23 mouse cellular contexts compared by ENCODE assay signal in the genomic region with DNA sequence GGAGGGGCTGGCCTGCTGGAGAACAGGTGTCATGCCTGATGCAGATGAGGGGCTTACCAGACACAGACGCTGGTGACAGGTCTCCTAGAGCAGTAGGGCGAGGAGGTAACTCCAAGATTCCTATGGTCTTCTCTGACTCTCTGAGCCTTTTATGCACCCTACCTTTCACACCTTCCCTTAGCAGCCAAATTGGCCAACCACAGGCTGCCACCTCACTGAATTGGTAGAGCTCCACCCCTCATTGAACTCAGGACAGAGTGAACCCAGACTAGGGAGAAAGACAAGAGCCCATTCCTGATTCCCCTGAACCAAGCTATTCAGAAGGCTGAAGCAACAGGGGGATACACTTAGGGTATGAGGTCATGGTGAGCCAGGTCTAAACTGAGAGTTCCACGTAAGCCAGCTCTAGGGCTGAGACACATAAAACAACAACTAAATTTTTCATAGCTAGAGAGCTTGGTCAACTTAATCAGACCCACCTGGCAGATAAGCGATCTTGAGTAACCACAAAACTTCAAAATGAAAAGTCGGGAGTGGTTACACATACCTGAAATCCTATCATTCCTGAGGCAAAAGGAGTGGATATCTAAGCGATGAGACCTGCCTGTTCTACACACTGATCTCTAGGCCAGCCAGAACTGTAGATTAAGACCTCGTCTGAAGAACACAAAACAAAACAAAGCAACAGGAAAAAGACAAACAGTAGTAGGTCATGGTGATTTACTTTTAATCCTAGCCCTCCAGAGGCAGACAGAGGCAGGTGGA. TPM values are rescaled to one million over a fixed set of nuclear protein-coding genes. Genes with fewer than 3 reads are reported as not detected.
"Had no signal": no experiment of that assay in that cellular context is flagged by ENCODE, and none has a peak within 500 bp of the region (broad histone marks: within the 10 kb centered on the region; RNA-seq: fewer than 3 reads in every experiment).

A gene (minus strand): TSS at position 134 of the 765 bp plus-strand sequence.

- H3K36me3 ChIP-seq: liver, embryonic 12.5 days; midbrain, embryonic 10.5 days; midbrain, embryonic 12.5 days; neural tube, embryonic 13.5 days; neural tube, embryonic 15.5 days; stomach, embryonic 15.5 days had no signal

- H3K4me3 ChIP-seq: liver, embryonic 12.5 days; midbrain, embryonic 10.5 days; midbrain, embryonic 12.5 days; myocyte; neural tube, embryonic 13.5 days; neural tube, embryonic 15.5 days; stomach, embryonic 15.5 days had no signal

- H3K4me2 ChIP-seq: liver, embryonic 12.5 days; midbrain, embryonic 12.5 days; neural tube, embryonic 13.5 days; neural tube, embryonic 15.5 days; stomach, embryonic 15.5 days had no signal

- H3K27ac ChIP-seq: liver, embryonic 12.5 days; liver, embryonic 14.5 days; midbrain, embryonic 10.5 days; midbrain, embryonic 12.5 days; neural tube, embryonic 13.5 days; neural tube, embryonic 15.5 days; stomach, embryonic 15.5 days; stomach, postnatal 0 days had no signal

- ATAC-seq: liver, embryonic 12.5 days; midbrain, embryonic 16.5 days had no signal

- DNase-seq: lung, adult 2 months; lung, postnatal 10 days; lung, postnatal 4 days; midbrain, embryonic 14.5 days; right cerebral cortex, postnatal 14 days; thymus, adult 2 months; thymus, postnatal 25 days; thymus, postnatal 4 days had no signal

- H3K9ac ChIP-seq: liver, embryonic 12.5 days; liver, embryonic 14.5 days; midbrain, embryonic 12.5 days; neural tube, embryonic 13.5 days; neural tube, embryonic 15.5 days; stomach, embryonic 15.5 days had no signal

- H3K4me1 ChIP-seq: liver, embryonic 12.5 days; midbrain, embryonic 10.5 days; midbrain, embryonic 12.5 days; neural tube, embryonic 13.5 days; neural tube, embryonic 15.5 days; stomach, embryonic 15.5 days had no signal

- H3K27me3 ChIP-seq: liver, embryonic 12.5 days; midbrain, embryonic 12.5 days; neural tube, embryonic 13.5 days; neural tube, embryonic 15.5 days; stomach, embryonic 15.5 days had no signal

- H3K9me3 ChIP-seq: liver, embryonic 12.5 days; neural tube, embryonic 13.5 days; neural tube, embryonic 15.5 days; stomach, embryonic 15.5 days had no signal

RNA-seq across cellular contexts. Expression of the gene that starts here (rescaled TPM):
- polyA plus RNA-seq: liver, embryonic 12.5 days; liver, embryonic 14.5 days; liver, embryonic 16.5 days; lung, adult 2 months; midbrain, embryonic 10.5 days; midbrain, embryonic 12.5 days; midbrain, embryonic 14.5 days; midbrain, embryonic 16.5 days; myocyte; neural tube, embryonic 11.5 days; neural tube, embryonic 13.5 days; neural tube, embryonic 15.5 days; spleen, adult 2 months; stomach, embryonic 15.5 days; stomach, postnatal 0 days; testis, adult 2 months; thymus, adult 2 months; urinary bladder, adult 2 months had no signal
